8 mouse cellular contexts compared by ENCODE assay signal in genomic region chr5:139252910-139253245, GRCm38 (mm10). TPM values are rescaled to one million over a fixed set of nuclear protein-coding genes. Genes with fewer than 3 reads are reported as not detected.
DNase-seq lines count a peak whose midpoint lies in the region; ATAC-seq and TF ChIP-seq lines count a peak whose summit lies in the region.

No protein-coding gene starts in this region.

- peak overlapping the region; percentile 96 for H3K27ac ChIP-seq in heart, embryonic 10.5 days
- H3K27ac ChIP-seq in embryonic fibroblast, embryonic 13.5 days (ENCODE audit: insufficient read depth, low read length), result peak overlapping the region; percentile 82
- peak overlapping the region; percentile 64; the same call in 1 of the 2 replicates for H3K27ac ChIP-seq in limb, embryonic 11.5 days (replicated peaks; ENCODE audit: low read depth, low read length)
- peak overlapping the region; percentile 93 for H3K27ac ChIP-seq in neural tube, embryonic 13.5 days (replicated peaks)

- H3K36me3 ChIP-seq in heart, embryonic 10.5 days, result peaks cover 42% of the 10 kb centered on the region
- H3K36me3 ChIP-seq in limb, embryonic 11.5 days (ENCODE audit: control insufficient read depth, insufficient read depth, low read length), result peaks cover 6% of the 10 kb centered on the region; the same call in 1 of the 2 replicates
- H3K36me3 ChIP-seq in neural tube, embryonic 13.5 days, result peaks cover 36% of the 10 kb centered on the region

- peak overlapping the region; percentile 70 for H3K9ac ChIP-seq in limb, embryonic 11.5 days (ENCODE audit: low read length)
- H3K9ac ChIP-seq in neural tube, embryonic 13.5 days, result peak overlapping the region; percentile 87

- no peak for DNase-seq in heart, embryonic 10.5 days (ENCODE audit: low spot score)
- no peak for DNase-seq in heart, adult 9 months (ENCODE audit: low spot score in 2 of 2)
- peak; percentile 77 for DNase-seq in 3T3-L1 (ENCODE audit: low read depth, low spot score)
- no peak for DNase-seq in limb, embryonic 11.5 days (ENCODE audit: low spot score)
- DNase-seq in spleen, postnatal 14 days (ENCODE audit: low spot score in 2 of 2), result no peak
- DNase-seq in thymus, postnatal 0 days (ENCODE audit: low spot score), result no peak

- H3K4me3 ChIP-seq in heart, embryonic 10.5 days, result peak overlapping the region; percentile 86
- H3K4me3 ChIP-seq in embryonic fibroblast, embryonic 13.5 days (ENCODE audit: insufficient read depth, low read length), result peak overlapping the region; percentile 87
- peak overlapping the region; percentile 58 for H3K4me3 ChIP-seq in limb, embryonic 11.5 days (ENCODE audit: low read depth, low read length)
- H3K4me3 ChIP-seq in neural tube, embryonic 13.5 days, result peak overlapping the region; percentile 69

- no peak for TF ChIP-seq CTCF in embryonic fibroblast, embryonic 13.5 days (IDR thresholded peaks at IDR 0.05; ENCODE audit: borderline replicate concordance, insufficient read depth, low read length)

- peaks cover 52% of the 10 kb centered on the region for H3K4me1 ChIP-seq in heart, embryonic 10.5 days
- H3K4me1 ChIP-seq in embryonic fibroblast, embryonic 13.5 days (ENCODE audit: control insufficient read depth, insufficient read depth, low read length), result peaks cover 10% of the 10 kb centered on the region
- peaks cover 10% of the 10 kb centered on the region for H3K4me1 ChIP-seq in limb, embryonic 11.5 days (ENCODE audit: control insufficient read depth, insufficient read depth, low read length)
- H3K4me1 ChIP-seq in neural tube, embryonic 13.5 days (replicated peaks), result peaks cover 50% of the 10 kb centered on the region

- no peaks in the 10 kb centered on the region for H3K9me3 ChIP-seq in heart, embryonic 10.5 days
- no peaks in the 10 kb centered on the region for H3K9me3 ChIP-seq in limb, embryonic 11.5 days (ENCODE audit: control insufficient read depth, low read length)
- H3K9me3 ChIP-seq in neural tube, embryonic 13.5 days, result no peaks in the 10 kb centered on the region

- H3K4me2 ChIP-seq in limb, embryonic 11.5 days (ENCODE audit: low read depth, severe bottlenecking), result peak overlapping the region; percentile 92
- H3K4me2 ChIP-seq in neural tube, embryonic 13.5 days, result peak overlapping the region; percentile 91

- ATAC-seq in limb, embryonic 11.5 days (ENCODE audit: insufficient number of reproducible peaks, low FRiP score, low TSS enrichment, low read depth), result peak; percentile 5; the same call in 1 of the 2 replicates
- no peak for ATAC-seq in neural tube, embryonic 13.5 days (ENCODE audit: low read depth)

- H3K27me3 ChIP-seq in heart, embryonic 10.5 days (ENCODE audit: insufficient read depth, poor library complexity, severe bottlenecking), result no peaks in the 10 kb centered on the region
- no peaks in the 10 kb centered on the region for H3K27me3 ChIP-seq in limb, embryonic 11.5 days (ENCODE audit: control insufficient read depth, insufficient read depth, low read length)
- no peaks in the 10 kb centered on the region for H3K27me3 ChIP-seq in neural tube, embryonic 13.5 days

- TF ChIP-seq POLR2A in embryonic fibroblast, embryonic 13.5 days (IDR thresholded peaks at IDR 0.05; ENCODE audit: low read depth, low read length), result no peak

- WGBS in heart, embryonic 10.5 days, result under 1% methylated on average over 7 of the region's 7 CpGs
- WGBS in limb, embryonic 11.5 days, result 1% methylated on average over 7 of the region's 7 CpGs
- under 1% methylated on average over 7 of the region's 7 CpGs for WGBS in neural tube, embryonic 13.5 days

RNA-seq across cellular contexts. Expression of gene Get4, which starts 0.8 kb away (rescaled TPM):
- 193 and 205 TPM in 2 replicates for polyA plus RNA-seq in heart, embryonic 10.5 days (2016; fragmentation: Nextera tagmentation; extraction: Ambion mirVana)
- 54.6 and 61.6 TPM in 2 replicates for polyA plus RNA-seq in embryonic fibroblast, embryonic 13.5 days (2011; ENCODE audit: insufficient read length, low read depth, missing spikeins)
- polyA plus RNA-seq in limb, embryonic 11.5 days (2014; fragmentation: Nextera tagmentation; extraction: Ambion mirVana), result 148 and 159 TPM in 2 replicates
- polyA plus RNA-seq in neural tube, embryonic 13.5 days (2015; fragmentation: Nextera tagmentation; extraction: Ambion mirVana), result 116 and 119 TPM in 2 replicates
- polyA plus RNA-seq in thymus, postnatal 0 days (2015; fragmentation: Nextera tagmentation; extraction: Ambion mirVana), result 184 and 200 TPM in 2 replicates

RNA-seq across cellular contexts. Expression of gene Sun1, which starts 52.4 kb away (rescaled TPM):
- 40.3 and 43.8 TPM in 2 replicates for polyA plus RNA-seq in heart, embryonic 10.5 days (2016; fragmentation: Nextera tagmentation; extraction: Ambion mirVana)
- polyA plus RNA-seq in embryonic fibroblast, embryonic 13.5 days (2011; ENCODE audit: insufficient read length, low read depth, missing spikeins), result 46.3 and 49.0 TPM in 2 replicates
- polyA plus RNA-seq in limb, embryonic 11.5 days (2014; fragmentation: Nextera tagmentation; extraction: Ambion mirVana), result 46.2 and 49.4 TPM in 2 replicates
- 40.4 and 42.1 TPM in 2 replicates for polyA plus RNA-seq in neural tube, embryonic 13.5 days (2015; fragmentation: Nextera tagmentation; extraction: Ambion mirVana)
- 19.0 and 19.4 TPM in 2 replicates for polyA plus RNA-seq in thymus, postnatal 0 days (2015; fragmentation: Nextera tagmentation; extraction: Ambion mirVana)
